Mouse (Mus musculus): Measurements from ENCODE around the gene Sox30.

DNA sequence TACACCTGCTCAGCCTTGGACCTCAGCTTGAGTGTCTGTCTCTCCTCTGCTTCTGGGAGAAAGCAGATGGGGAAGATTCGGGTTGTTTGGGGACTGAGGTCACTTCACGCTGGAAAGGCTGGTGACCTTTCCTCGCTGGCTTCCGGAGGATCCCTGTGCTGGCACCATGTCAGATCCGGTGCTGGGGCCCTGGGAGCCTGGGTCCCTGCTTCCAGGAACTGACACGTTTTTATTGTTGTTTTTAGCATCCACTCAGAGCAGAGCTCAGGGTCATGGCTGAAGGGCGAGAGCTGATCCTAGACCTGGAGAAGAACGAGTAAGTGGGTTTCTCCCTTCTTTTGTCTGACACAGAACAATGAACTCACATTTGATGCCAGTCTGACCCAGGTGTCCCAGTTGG is 84.7 kb downstream of the Sox30 start:
- TF ChIP-seq CTCF (IDR thresholded peaks at IDR 0.05; ENCODE audit: insufficient read depth, low read length) (no peak), POLR2A (IDR thresholded peaks at IDR 0.05; ENCODE audit: borderline replicate concordance, extremely low read depth, low read depth, low read length) (no peak)
